Mouse (Mus musculus) limb, embryonic 14.5 days (tissue): ENCODE results near the gene 0610030E20Rik. TPM values are rescaled to one million over a fixed set of nuclear protein-coding genes. Genes with fewer than 3 reads are reported as not detected.

Source experiments
- ATAC-seq: fragments of 200-750 bp; cut with Nextera tagmentation; 2 replicates; pipeline ENCODE4 v1.8.0; 2017; ENCODE audit warnings: low read depth, moderate number of reproducible peaks, moderate TSS enrichment; ENCODE audit not compliant: low FRiP score
- DNase-seq: peaks from one replicate; pipeline ENCODE4 v3.0.0-alpha.2; 2015; ENCODE audit warnings: low spot score
- H3K27ac ChIP-seq: fragments of 300-500 bp; sonication (generic); replicated peaks from 2 replicates; pipeline ENCODE4 v1.5.1; 2014; ENCODE audit warnings: low read depth, mild to moderate bottlenecking, low read length, moderate library complexity, mixed read lengths
- H3K27me3 ChIP-seq: fragments of 300-500 bp; sonication (generic); 2 replicates; pipeline ENCODE4 v1.6.1; 2014; ENCODE audit warnings: low read length, mixed read lengths; ENCODE audit not compliant: control insufficient read depth, insufficient read depth
- H3K36me3 ChIP-seq: fragments of 300-500 bp; sonication (generic); 2 replicates; pipeline ENCODE4 v1.6.1; 2014; ENCODE audit warnings: mild to moderate bottlenecking, low read length, moderate library complexity, mixed read lengths; ENCODE audit not compliant: control insufficient read depth, insufficient read depth
- H3K4me1 ChIP-seq: fragments of 300-500 bp; sonication (generic); 2 replicates; pipeline ENCODE4 v1.6.1; 2014; ENCODE audit warnings: antibody characterized with exemption, low read length, mixed read lengths; ENCODE audit not compliant: control insufficient read depth, insufficient read depth
- H3K4me2 ChIP-seq: fragments of 300-500 bp; sonication (generic); replicated peaks from 2 replicates; pipeline ENCODE4 v1.6.1; 2014; ENCODE audit warnings: low read depth, mild to moderate bottlenecking, low read length, moderate library complexity; ENCODE audit not compliant: severe bottlenecking
- H3K4me3 ChIP-seq: fragments of 300-500 bp; sonication (generic); replicated peaks from 2 replicates; pipeline ENCODE4 v1.5.1; 2014; ENCODE audit warnings: low read length
- H3K9ac ChIP-seq: fragments of 300-500 bp; sonication (generic); 2 replicates; pipeline ENCODE4 v1.6.1; 2014; ENCODE audit warnings: mild to moderate bottlenecking, low read depth, low read length, moderate library complexity; ENCODE audit not compliant: severe bottlenecking
- H3K9me3 ChIP-seq: fragments of 300-500 bp; sonication (generic); 2 replicates; pipeline ENCODE4 v1.6.1; 2016; ENCODE audit warnings: low read length; ENCODE audit not compliant: control insufficient read depth
- POLR2A ChIP-seq: fragments of 200-500 bp; IDR thresholded peaks from 2 replicates; pipeline ENCODE4 v1.8.0; 2012; ENCODE audit warnings: inconsistent platforms, mild to moderate bottlenecking, moderate library complexity, borderline replicate concordance; ENCODE audit not compliant: insufficient read depth, insufficient read length; ENCODE audit errors: extremely low read depth
- WGBS: fragments of 180-500 bp; shearing (Covaris S2); extraction: QIAGEN DNeasy Blood & Tissue Kit; methylation state at CpG from one replicate; pipeline ENCODE4 v1.1.7; 2014; 5-methylcytosine and 5-hydroxymethylcytosine counted together
- polyA plus RNA-seq, 2 experiments: library from polyadenylated mRNA; depleted of rRNA in 1 of 2; stranded (reverse) in 1 of 2; unstranded in 1 of 2; fragments of >200 nt; fragmentation: Nextera tagmentation in 1 of 2; extraction: Ambion mirVana in 1 of 2; gene quantifications; 2 replicates each; pipeline versions ENCODE4 v1.2.1 to v1.2.3; 2012 to 2014

The 0610030E20Rik gene
- polyA plus RNA-seq, 2 experiments, result 23.0 to 30.6 TPM

GRCm38 (mm10) chr6:72361121-72361551 lies 14.0 kb downstream of the 0610030E20Rik start:
- H3K9ac ChIP-seq, result no peak overlapping the region
- peaks cover 10% of the 10 kb centered on the region for H3K4me1 ChIP-seq
- H3K4me2 ChIP-seq, result peak overlapping the region; percentile 79
- H3K27ac ChIP-seq, result no peak overlapping the region
- H3K27me3 ChIP-seq, result no peaks in the 10 kb centered on the region
- TF ChIP-seq POLR2A, result no peak
- H3K36me3 ChIP-seq, result peaks cover 22% of the 10 kb centered on the region
- no peak for ATAC-seq
- 77% methylated on average over 5 of the region's 5 CpGs for WGBS
- peak overlapping the region; percentile 69 for H3K4me3 ChIP-seq
- no peaks in the 10 kb centered on the region for H3K9me3 ChIP-seq
- no peak for DNase-seq

GRCm38 (mm10) chr6:72362132-72363028 lies 15.3 kb downstream of the 0610030E20Rik start:
- under 1% methylated on average over 42 of the region's 42 CpGs for WGBS
- no peaks in the 10 kb centered on the region for H3K9me3 ChIP-seq
- peaks cover 7% of the 10 kb centered on the region for H3K4me1 ChIP-seq

GRCm38 (mm10) chr6:72364009-72364408 lies 16.9 kb downstream of the 0610030E20Rik start:
- H3K27ac ChIP-seq, result no peak overlapping the region
- peaks cover 16% of the 10 kb centered on the region for H3K36me3 ChIP-seq
- H3K9ac ChIP-seq, result no peak overlapping the region
- H3K27me3 ChIP-seq, result no peaks in the 10 kb centered on the region
- WGBS, result 41% methylated on average over 7 of the region's 7 CpGs
- ATAC-seq, result no peak
- H3K4me1 ChIP-seq, result peaks cover 7% of the 10 kb centered on the region
- H3K9me3 ChIP-seq, result no peaks in the 10 kb centered on the region
- no peak for TF ChIP-seq POLR2A
- no peak overlapping the region for H3K4me2 ChIP-seq
- H3K4me3 ChIP-seq, result no peak overlapping the region
- DNase-seq, result no peak

More at GRCm38 (mm10) chr6:72362132-72363028, 15.3 kb downstream of the 0610030E20Rik start:
- peak; percentile 98 for DNase-seq
- peak; percentile 99 for ATAC-seq
- H3K4me3 ChIP-seq, result peak overlapping the region; percentile 69
- no peak for TF ChIP-seq POLR2A
- no peaks in the 10 kb centered on the region for H3K27me3 ChIP-seq
- peaks cover 22% of the 10 kb centered on the region for H3K36me3 ChIP-seq
- H3K9ac ChIP-seq, result peak overlapping the region; percentile 71
- H3K27ac ChIP-seq, result 0 out of 2 replicates have a peak overlapping the region, but pooled peaks have one; percentile 16
- peak overlapping the region; percentile 79 for H3K4me2 ChIP-seq

- Histone ChIP-seq H3K36me3 (peaks cover 6% of the 10 kb centered on the region), H3K4me1 (peaks cover 7% of the 10 kb centered on the region), H3K9me3 (no peaks in the 10 kb centered on the region), H3K27me3 (no peaks in the 10 kb centered on the region), H3K4me2 (no peak overlapping the region), H3K27ac (no peak overlapping the region), H3K9ac (no peak overlapping the region), H3K4me3 (no peak overlapping the region)
- no peak for DNase-seq
- no peak for ATAC-seq
- 73% methylated on average over 6 of the region's 6 CpGs for WGBS
- no peak for TF ChIP-seq POLR2A
These were observed 17.9 kb downstream of the 0610030E20Rik start for GRCm38 (mm10) chr6:72364985-72365384.

GRCm38 (mm10) chr6:72366304-72366703 lies 19.2 kb downstream of the 0610030E20Rik start:
- DNase-seq (no peak), ATAC-seq (no peak)
- no peak overlapping the region for H3K4me3 ChIP-seq
- no peaks in the 10 kb centered on the region for H3K36me3 ChIP-seq
- no peaks in the 10 kb centered on the region for H3K9me3 ChIP-seq
- no peak overlapping the region for H3K27ac ChIP-seq
- no peak for TF ChIP-seq POLR2A
- H3K4me2 ChIP-seq, result no peak overlapping the region
- no peaks in the 10 kb centered on the region for H3K27me3 ChIP-seq
- no peak overlapping the region for H3K9ac ChIP-seq
- WGBS, result 67% methylated on average over 3 of the region's 3 CpGs
- peaks cover 6% of the 10 kb centered on the region for H3K4me1 ChIP-seq
